Mouse (Mus musculus): ENCODE measurements at regions not wholly inside any gene's neighbourhood (a gene's known extent, or its start where the extent isn't known, plus 50 kb on each side); places are given as distances from the start of the nearest gene placed in this dataset.

DNA sequence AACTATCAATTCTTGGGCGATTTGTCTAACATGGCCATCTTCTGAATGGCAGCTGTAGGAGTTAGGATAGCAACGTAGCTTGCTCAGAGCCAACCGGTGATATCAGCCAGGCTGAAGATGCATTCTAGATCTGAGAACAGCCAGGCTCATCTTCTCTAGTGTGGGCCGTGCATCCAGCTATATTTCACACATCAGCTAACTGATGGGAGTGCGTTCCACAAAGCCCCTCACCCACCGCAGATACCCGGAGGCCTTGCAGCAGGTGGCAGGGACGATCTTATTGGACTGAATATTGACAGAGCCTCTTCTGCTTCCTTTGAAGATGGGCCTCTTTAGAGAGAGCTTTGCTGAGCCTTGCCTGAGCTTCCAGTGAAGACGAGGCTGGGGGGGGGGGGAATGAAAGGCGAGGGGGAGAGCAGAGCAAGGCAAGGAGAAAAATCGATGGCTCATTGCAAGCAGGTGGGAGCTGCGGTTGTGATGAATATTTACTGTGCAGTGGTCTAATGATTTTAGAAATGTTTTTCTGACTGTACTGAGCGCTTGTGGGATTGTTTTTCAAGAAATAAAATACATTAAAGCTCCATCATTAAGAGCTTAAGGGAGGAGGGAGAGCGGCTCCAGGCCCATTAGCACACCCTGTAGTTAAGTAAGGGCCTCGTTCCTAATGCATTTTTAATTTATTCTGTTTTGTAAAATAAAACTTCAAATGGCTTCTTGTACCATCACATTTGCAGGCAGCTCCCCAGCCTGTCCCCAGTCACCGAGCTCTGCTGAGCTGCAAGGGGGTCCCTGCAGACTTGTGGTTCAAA is 97.8 kb upstream of the Kcnd3 start:
- TF ChIP-seq CTCF (IDR thresholded peaks at IDR 0.05; ENCODE audit: low read depth) (no peak), EP300 (IDR thresholded peaks at IDR 0.05; ENCODE audit: low read depth) (no peak)

Measured in heart, postnatal 0 days (tissue).